Mouse (Mus musculus) cerebellum, postnatal 14 days (tissue): ENCODE measurements around the gene Spata1.

Experiments
- DNase-seq, 2 experiments: peaks; one replicate each; pipeline ENCODE4 v3.0.0; 2021; ENCODE audit warnings: mixed read lengths in 2 of 2

The Spata1 gene

GRCm38 (mm10) chr3:146499431-146500002, at the start of gene Spata1, which contains the start of gene Gng5:
TSS of gene Spata1 (minus strand) at chr3:146499753.
TSS of gene Gng5 (plus strand) at chr3:146499807.
- peak; percentile 76 to 78 for DNase-seq

GRCm38 (mm10) chr3:146543632-146544031, 44.1 kb upstream of the Spata1 start:
- no peak for DNase-seq

- DNase-seq, result no peak
These were observed 41.1 kb upstream of the Spata1 start for GRCm38 (mm10) chr3:146540521-146541273.

- DNase-seq, result no peak
These were observed 35.4 kb upstream of the Spata1 start for GRCm38 (mm10) chr3:146534986-146535385.

DNA sequence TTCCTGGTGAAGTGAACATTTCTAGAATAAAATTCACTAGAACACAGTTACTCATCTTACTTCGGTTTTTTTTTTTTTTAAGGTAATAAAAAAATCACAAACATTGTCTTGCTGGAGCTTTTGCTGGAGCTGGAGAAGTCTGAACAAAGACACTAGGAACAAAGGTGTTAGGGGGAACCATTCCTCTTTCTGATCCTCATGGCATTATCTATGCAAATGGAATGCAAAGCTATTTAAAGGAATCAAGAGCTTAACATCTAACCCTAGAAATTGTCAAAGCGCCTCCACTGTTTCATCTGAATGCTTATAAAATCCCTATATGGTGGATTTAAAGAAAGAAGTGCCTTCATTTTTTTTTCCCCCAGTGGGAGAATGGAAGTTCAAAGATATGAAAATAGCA, 28.8 kb upstream of the Spata1 start:
- DNase-seq, result no peak

- no peak for DNase-seq
These were observed 22.1 kb upstream of the Spata1 start for GRCm38 (mm10) chr3:146521652-146522020.

DNA sequence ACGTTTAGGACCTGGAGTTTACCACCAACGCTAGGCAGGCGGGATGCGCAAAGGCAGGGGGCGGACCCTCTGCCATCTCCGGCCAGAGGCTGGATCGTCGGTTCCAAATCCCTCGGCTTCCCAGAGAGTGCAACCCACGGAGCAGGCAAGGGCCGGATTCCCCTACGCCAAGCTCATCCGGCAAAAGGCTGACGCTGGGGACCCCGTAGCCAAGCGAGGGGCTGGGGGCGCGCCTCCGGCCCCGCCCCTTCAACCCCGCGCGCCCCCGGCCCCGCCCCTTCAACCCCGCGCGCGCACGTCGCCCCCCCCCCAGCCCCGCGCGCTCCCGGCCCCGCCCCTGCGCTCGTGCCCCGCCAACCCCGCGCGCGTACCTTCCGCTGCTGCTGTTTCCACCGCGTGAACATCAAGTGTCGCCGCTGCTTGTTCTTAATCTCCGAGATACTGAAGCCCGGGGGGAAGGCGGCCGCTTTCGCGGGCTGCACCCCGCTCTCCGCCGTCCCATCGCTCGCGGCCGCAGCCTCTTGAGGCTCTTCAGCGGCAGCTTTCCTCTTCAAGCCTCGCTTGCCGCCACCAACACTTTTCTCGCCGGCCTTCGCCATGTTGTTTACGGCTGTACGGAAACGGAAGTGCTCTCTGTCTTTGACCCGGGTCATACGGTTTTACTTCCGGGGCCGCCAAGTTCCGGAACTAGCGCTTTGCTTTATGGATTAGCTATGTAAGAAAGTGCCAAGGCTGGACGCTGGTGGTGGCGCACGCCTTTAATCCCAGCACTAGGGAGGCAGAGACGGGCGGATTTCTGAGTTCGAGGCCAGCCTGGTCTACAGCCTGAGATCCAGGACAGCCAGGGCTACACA, 21.5 kb upstream of the Spata1 start, which contains the start of gene Rpf1:
Gene Rpf1, minus strand, starts transcription at position 632 of the 854 bp plus-strand sequence.
- DNase-seq, result peak; percentile 90 to 91

DNA sequence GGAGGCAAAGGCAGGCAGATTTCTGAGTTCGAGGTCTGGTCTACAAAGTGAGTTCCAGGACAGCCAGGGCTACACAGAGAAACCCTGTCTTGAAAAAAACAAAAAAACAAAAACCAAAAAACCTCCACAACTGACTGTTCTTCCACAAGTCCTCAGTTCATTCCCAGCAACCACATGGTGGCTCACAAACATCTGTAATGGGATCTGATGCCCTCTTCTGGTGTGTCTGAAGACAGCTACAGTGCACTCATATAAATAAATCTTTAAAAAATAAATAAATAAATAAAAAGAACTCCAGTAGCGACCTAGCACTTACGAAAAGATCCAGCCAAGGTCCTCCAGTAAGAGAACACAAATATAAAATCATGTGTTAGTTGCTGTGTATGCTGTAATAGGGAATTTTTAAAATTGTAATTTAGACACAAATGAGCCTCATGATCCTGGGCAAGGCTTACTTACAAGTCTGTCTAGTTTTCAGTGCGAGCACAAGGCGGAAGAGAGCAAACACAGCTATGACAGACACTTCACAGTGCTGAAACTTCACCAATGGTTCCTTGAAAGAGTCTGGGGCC, 20.8 kb upstream of the Spata1 start:
- no peak for DNase-seq

- no peak for DNase-seq
These were observed 7.2 kb upstream of the Spata1 start for GRCm38 (mm10) chr3:146506711-146507110.

DNA sequence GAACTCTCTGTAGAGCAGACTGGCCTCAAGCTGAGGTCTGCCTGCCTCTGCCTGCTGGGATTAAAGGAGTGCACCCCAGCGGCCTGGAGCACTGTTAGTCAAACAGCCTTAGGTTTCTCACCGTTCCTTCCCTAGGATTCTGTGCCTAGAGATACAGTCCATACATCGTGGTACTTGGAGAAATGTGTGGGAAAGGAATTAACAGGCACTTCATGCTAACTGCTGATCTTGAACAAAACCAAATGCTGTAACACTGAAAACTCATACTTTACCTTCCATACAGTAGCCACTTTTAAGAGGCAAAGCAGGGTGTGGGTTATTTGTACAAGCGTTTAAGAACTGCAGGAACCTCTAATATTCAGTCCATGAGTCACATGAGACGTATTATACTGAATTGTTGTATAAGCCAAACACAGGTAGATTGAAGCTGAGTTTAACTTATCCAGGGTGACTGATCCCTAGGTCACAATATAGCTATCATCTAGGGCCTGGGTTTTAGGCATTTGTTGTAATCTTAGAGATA, 2.1 kb upstream of the Spata1 start:
- no peak for DNase-seq

GRCm38 (mm10) chr3:146500810-146501201, 1.3 kb upstream of the Spata1 start:
- no peak for DNase-seq

GRCm38 (mm10) chr3:146500003-146500809, 653 bp upstream of the Spata1 start:
- peak; percentile 40 to 42 for DNase-seq

DNA sequence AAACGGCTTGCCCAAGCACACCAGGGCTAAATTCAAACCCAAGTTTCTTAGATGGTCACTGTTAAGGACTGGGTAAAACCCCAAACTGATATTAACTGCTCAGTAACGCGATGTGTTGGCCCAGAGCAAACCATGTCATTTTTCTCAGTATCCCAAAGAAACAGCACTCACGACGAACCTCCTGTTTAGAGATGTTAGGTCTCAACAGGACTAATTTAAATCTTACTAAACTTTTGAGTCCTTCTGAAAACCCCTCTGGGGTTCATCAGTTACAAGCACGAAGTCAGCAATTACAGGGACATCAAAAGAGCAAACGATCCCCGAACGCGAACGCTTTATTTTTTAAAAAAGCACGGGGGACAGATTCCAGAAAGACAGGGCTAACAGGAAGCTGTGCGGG, 564 bp downstream of the Spata1 start:
- DNase-seq, result no peak

DNA sequence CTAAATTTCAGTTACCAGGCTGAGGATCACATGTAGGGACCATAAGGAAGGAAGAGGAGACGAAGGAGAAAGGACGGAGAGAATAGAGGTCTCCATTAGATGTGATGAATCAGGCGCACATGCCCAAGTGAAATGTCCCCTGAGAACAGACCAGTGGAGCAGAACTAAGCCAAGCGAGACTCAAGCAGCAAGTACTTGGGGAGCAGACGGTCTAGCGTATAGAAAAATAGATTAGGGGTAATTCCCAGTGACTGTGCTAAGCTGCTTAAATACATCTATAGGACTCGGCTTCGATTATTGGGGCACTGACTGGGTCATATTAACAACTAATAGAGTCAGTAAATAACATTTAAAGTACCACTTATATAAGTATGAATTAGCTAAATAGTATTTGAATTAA, 4.6 kb downstream of the Spata1 start:
- no peak for DNase-seq

GRCm38 (mm10) chr3:146486464-146486863, 13.1 kb downstream of the Spata1 start:
- no peak for DNase-seq

DNA sequence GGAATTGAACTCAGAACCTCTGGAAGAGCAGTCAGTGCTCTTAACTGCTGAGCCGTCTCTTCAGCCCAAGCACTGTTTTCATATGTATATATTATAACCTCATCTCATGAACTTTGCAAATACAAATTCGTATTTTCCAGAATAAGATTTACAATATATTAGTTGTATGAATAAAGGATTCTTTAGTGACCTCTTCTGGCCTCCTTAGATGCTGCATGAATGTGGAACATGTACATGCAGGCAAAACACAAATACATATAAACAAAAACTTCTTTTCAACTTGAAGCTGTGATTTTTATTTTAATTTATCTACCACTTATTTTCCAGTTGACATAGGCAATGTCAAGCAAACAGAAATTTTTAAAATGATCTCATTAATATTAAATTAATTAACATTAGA, 17.5 kb downstream of the Spata1 start:
- DNase-seq, result no peak

DNA sequence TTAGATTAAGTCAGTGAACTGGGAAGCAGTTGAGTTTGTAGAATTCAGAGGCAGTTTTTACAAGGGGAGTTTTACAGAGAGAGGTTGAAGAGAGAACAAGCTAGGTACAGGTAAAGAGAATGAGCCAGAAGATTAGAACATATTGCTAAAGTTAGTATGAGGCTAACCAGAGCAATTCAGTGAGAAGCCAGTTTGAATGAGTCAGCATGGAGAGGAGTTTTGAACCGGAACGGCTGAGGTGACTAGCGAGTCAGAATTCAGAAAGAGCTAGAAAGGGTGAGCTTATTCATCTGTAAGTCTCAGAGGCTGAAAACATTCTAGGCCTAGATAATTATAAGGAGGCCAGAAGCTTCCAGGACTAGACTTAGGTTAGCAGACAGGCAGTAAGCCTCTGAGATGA, 25.1 kb downstream of the Spata1 start:
- no peak for DNase-seq

DNA sequence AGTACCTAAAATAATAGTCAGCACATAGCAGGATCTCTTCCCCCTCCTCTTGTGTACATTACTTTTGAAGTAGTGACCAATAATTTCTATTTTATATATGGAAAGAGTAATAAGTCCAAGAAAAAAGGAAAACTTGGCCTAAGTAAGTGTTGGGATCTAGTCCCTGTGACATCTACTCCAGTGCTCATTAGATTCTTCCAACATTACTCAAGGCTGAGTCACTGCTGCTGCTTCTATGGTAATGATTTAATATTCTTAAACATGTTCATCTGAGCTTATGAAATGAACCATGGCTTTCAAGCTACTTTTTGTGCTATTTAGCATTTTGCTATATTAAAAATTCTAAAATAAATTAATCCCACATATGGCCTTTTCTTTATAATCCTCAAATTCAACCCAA, 25.8 kb downstream of the Spata1 start:
- no peak for DNase-seq

DNA sequence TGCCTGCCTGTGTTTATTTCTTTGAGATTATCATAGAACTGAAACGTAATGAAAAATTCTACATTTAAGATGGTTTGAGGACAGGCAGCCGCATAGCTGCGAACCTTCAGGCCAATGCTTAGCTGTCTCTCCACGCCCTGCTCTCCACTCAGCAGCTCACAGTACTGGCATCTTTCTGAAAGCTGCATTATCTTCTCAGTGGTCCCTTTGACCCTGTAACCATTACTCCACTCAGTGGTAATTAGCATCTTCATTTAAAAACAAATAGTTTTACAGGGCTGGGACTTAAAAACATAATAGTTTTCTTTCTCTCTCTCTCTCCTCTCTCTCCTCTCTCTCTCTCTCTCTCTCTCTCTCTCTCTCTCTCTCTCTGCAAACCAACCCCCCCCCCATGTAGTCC, 26.9 kb downstream of the Spata1 start:
- DNase-seq, result no peak

GRCm38 (mm10) chr3:146469226-146469625, 30.3 kb downstream of the Spata1 start:
- DNase-seq, result no peak

DNA sequence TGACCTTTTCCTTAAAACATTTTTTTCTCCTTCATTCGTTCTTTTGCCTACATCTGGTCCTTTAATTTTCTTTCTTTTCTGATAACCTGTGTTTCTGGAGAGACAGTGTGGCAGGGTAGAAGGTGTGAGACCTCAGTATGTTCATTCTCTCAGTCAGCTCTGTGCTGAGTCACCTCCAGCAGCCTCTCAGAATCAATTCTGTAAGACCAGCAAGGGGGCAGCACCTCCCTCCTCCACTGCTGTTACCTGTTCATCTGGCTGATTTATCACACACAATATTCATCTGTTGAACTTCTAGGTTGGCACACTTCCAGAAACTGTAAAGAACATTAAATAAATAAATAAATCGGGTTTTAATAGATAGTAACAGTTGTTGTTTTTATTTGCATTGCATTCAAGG, 36.6 kb downstream of the Spata1 start:
- no peak for DNase-seq

DNA sequence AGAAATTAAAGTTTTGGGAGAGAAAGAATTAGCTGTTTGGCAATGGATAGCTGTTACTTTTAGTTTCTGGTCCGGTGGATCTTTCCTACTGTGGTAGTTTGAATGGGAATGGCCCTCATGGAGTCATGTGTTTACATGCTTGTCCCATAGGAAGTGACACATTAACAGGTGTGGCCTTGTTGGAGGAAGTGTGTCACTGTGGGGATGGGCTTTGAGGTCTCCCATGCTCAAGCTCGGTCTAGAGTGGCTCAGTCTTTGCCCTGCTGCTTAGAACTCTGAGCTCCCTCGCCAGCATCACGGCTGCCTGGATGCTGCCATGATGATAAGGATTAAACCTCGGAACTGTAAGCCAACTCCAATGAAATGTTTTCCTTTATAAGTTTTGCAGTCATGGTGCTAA, 48.2 kb downstream of the Spata1 start:
- no peak for DNase-seq
